Mouse (Mus musculus) G1E (cell line): ENCODE results near the gene Ak1. TPM values are rescaled to one million over a fixed set of nuclear protein-coding genes. Genes with fewer than 3 reads are reported as not detected.

Source experiments
- ATAC-seq: 2 replicates; pipeline ENCODE4 v1.8.0; 2016; ENCODE audit warnings: mild to moderate bottlenecking; ENCODE audit not compliant: insufficient number of reproducible peaks, poor library complexity, low FRiP score, severe bottlenecking; ENCODE audit errors: extremely low read depth
- DNase-seq: peaks from one replicate; pipeline ENCODE4 v3.0.0; 2012; ENCODE audit warnings: low spot score
- H3K27me3 ChIP-seq: 2 replicates; pipeline ENCODE4 v1.6.1; 2012; ENCODE audit warnings: mild to moderate bottlenecking, low read length, inconsistent platforms; ENCODE audit not compliant: insufficient read depth
- H3K36me3 ChIP-seq: replicated peaks from 2 replicates; pipeline ENCODE3; 2012; ENCODE audit warnings: mild to moderate bottlenecking, inconsistent platforms
- H3K4me1 ChIP-seq: 2 replicates; pipeline ENCODE4 v1.6.1; 2012; ENCODE audit warnings: low read depth, low read length, inconsistent platforms, mixed read lengths; ENCODE audit not compliant: insufficient read depth
- H3K4me3 ChIP-seq: 2 replicates; pipeline ENCODE4 v1.5.1; 2012; ENCODE audit warnings: low read depth, mild to moderate bottlenecking, inconsistent platforms, low read length, moderate library complexity, mixed read lengths
- H3K9me3 ChIP-seq: replicated peaks from 2 replicates; pipeline ENCODE4 v1.6.1; 2012; ENCODE audit warnings: inconsistent platforms
- CTCF ChIP-seq: IDR thresholded peaks from 2 replicates; pipeline ENCODE4 v1.5.1; 2012; ENCODE audit warnings: low read depth, low read length, inconsistent platforms, mixed read lengths
- GATA1 ChIP-seq: IDR thresholded peaks from 2 replicates; pipeline ENCODE4 v1.6.1; 2012; ENCODE audit warnings: borderline replicate concordance, low read length, inconsistent platforms, mixed read lengths
- GATA2 ChIP-seq: IDR thresholded peaks from 2 replicates; pipeline ENCODE4 v1.6.1; 2012; ENCODE audit warnings: low read depth, low read length, inconsistent platforms, borderline replicate concordance
- POLR2AphosphoS5 ChIP-seq: IDR thresholded peaks from 2 replicates; pipeline ENCODE4 v1.6.1; 2012; ENCODE audit warnings: low read depth, low read length, inconsistent platforms; ENCODE audit not compliant: insufficient replicate concordance
- TAL1 ChIP-seq: conservative IDR thresholded peaks from 2 replicates; pipeline ENCODE4 v1.6.1; 2012; ENCODE audit warnings: low read depth, low read length, inconsistent platforms, mixed read lengths
- polyA plus RNA-seq: library from polyadenylated mRNA; stranded (reverse); fragments of >175 nt; gene quantifications from 2 replicates; pipeline ENCODE4 v1.2.3, GENCODE M21; 2012
- total RNA-seq, 2 experiments: library from RNA; stranded (forward) in 1 of 2; stranded (reverse) in 1 of 2; fragments of 200-1000 nt in 1 of 2; fragments of >200 nt in 1 of 2; fragmentation: Nextera tagmentation in 1 of 2; gene quantifications; 2 replicates each; pipeline ENCODE4 v1.2.3; 2014 to 2017

The Ak1 gene
- total and polyA plus RNA-seq, 3 experiments, result 0.44 to 0.56 TPM; not detected in 1

DNA sequence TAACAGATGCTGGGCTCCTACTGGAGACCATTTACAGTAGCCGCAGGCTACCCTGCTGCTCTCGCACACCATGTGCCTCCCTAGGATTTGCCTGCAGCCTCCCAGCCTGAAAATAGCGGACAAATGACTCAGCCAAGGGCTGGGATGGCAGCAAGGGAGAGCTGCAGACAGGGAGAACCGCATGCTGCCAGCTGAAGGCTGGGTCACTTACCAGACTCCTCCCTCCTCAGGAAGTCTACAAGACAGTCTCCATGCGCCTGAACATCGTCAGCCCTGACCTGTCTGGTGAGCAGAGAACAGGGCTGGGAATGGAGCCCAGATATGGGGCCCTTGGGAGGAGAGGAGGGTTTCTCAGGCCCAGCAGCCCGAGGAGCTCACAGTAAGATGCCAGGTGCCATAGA lies 58.5 kb downstream of the Ak1 start:
- TF ChIP-seq GATA1 (no peak), GATA2 (no peak), CTCF (no peak), TAL1 (no peak), POLR2AphosphoS5 (no peak)
- DNase-seq (no peak), ATAC-seq (no peak)
- Histone ChIP-seq H3K4me3 (no peak overlapping the region), H3K9me3 (peaks cover 3% of the 10 kb centered on the region; the same call in 1 of the 2 replicates), H3K27me3 (no peaks in the 10 kb centered on the region), H3K4me1 (peaks cover 16% of the 10 kb centered on the region), H3K36me3 (peaks cover 80% of the 10 kb centered on the region)

DNA sequence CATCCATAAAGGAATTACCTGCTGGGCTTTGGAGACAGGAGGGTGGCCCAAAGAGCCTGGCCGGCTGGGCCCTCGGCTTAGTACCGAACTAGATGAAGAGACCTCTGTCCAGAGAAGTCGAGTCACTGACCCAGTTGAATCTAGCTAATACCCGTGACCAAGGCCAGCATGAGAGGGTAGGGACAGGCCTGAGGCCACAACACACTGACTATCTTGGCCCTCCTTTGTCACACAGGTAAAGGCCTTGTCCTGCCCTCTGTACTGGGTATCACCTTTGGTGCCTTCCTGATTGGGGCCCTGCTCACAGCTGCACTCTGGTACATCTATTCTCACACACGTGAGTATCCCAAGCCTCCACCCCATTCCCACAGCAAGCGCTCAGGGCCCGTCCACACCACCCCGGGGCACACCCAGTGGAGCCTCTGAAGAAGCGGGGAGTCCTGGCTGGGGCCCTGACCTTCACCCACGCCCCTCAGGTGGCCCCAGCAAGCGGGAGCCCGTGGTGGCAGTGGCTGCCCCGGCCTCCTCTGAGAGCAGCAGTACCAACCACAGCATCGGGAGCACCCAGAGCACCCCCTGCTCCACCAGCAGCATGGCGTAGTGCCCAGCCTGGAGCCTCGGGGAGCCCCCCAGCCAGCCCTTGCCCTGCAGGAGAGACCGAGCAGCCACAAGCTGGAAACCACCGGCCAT lies 59.5 kb downstream of the Ak1 start:
- H3K4me1 ChIP-seq, result peaks cover 16% of the 10 kb centered on the region
- H3K9me3 ChIP-seq, result peaks cover 3% of the 10 kb centered on the region; the same call in 1 of the 2 replicates
- no peaks in the 10 kb centered on the region for H3K27me3 ChIP-seq
- no peak for TF ChIP-seq GATA1
- TF ChIP-seq CTCF, result no peak
- no peak for TF ChIP-seq POLR2AphosphoS5
- TF ChIP-seq TAL1, result no peak
- no peak for TF ChIP-seq GATA2
- ATAC-seq, result no peak
- no peak overlapping the region for H3K4me3 ChIP-seq
- H3K36me3 ChIP-seq, result peaks cover 86% of the 10 kb centered on the region
- DNase-seq, result no peak

DNA sequence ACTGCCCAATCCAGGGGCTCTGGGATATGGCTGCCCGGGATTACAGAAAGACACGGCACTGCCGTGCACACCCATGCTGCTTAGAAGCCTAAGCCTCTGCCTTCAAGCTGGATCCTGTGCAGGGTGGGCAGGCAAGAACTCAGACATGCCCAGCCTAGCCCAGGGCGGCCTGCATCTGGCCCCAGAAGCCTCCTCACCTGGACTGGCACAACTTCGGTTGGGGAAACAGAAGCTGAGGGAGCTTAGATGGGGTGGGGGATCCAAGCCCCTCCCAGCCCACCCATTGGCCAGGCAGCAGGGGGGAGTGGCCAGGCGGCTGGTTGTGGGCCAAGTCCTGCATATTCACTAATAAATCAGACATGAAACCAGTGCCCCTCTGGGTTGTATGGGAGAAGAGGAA lies 60.2 kb downstream of the Ak1 start:
- TF ChIP-seq GATA1, result no peak
- no peak for TF ChIP-seq GATA2
- no peak for TF ChIP-seq POLR2AphosphoS5
- no peak for TF ChIP-seq CTCF
- TF ChIP-seq TAL1, result no peak
- no peak for DNase-seq
- peaks cover 93% of the 10 kb centered on the region for H3K36me3 ChIP-seq
- H3K4me3 ChIP-seq, result no peak overlapping the region
- H3K27me3 ChIP-seq, result no peaks in the 10 kb centered on the region
- peaks cover 2% of the 10 kb centered on the region; the same call in 1 of the 2 replicates for H3K9me3 ChIP-seq
- peaks cover 16% of the 10 kb centered on the region for H3K4me1 ChIP-seq
- no peak for ATAC-seq

- Histone ChIP-seq H3K4me3 (no peak overlapping the region), H3K9me3 (no peaks in the 10 kb centered on the region), H3K36me3 (peaks cover 97% of the 10 kb centered on the region), H3K27me3 (no peaks in the 10 kb centered on the region), H3K4me1 (peaks cover 16% of the 10 kb centered on the region)
- ATAC-seq (no peak), DNase-seq (no peak)
- TF ChIP-seq CTCF, result no peak
- no peak for TF ChIP-seq POLR2AphosphoS5
- no peak for TF ChIP-seq GATA1
- no peak for TF ChIP-seq TAL1
- TF ChIP-seq GATA2, result no peak
Measured at GRCm38 (mm10) chr2:32682721-32683417, 61.3 kb downstream of the Ak1 start.

- ATAC-seq (no peak), DNase-seq (no peak)
- no peak for TF ChIP-seq POLR2AphosphoS5
- no peak for TF ChIP-seq TAL1
- H3K27me3 ChIP-seq, result no peaks in the 10 kb centered on the region
- H3K9me3 ChIP-seq, result no peaks in the 10 kb centered on the region
- H3K36me3 ChIP-seq, result peaks cover 99% of the 10 kb centered on the region
- peaks cover 16% of the 10 kb centered on the region for H3K4me1 ChIP-seq
- no peak overlapping the region for H3K4me3 ChIP-seq
Measured at GRCm38 (mm10) chr2:32683701-32684100, 62.1 kb downstream of the Ak1 start.

Other genes with a start within 250 kb of the Ak1 start
Only the 20 nearest of the 21 such genes appear.
- gene Lcn2, start 233.5 kb upstream of the Ak1 start, total RNA-seq (2014; fragmentation: Nextera tagmentation), result not detected in 2 replicates
- gene Lcn2, start 233.5 kb upstream of the Ak1 start, total RNA-seq (2017), result not detected in 2 replicates
- gene Lcn2, start 233.5 kb upstream of the Ak1 start, polyA plus RNA-seq, result 0.05 TPM in 1 of 2 replicates, not detected in the other
- gene Ptges2, start 225.9 kb upstream of the Ak1 start, total RNA-seq (2014; fragmentation: Nextera tagmentation), result 13.8 and 21.5 TPM in 2 replicates
- gene Ptges2, start 225.9 kb upstream of the Ak1 start, total RNA-seq (2017), result 11.5 and 12.4 TPM in 2 replicates
- 6.8 and 7.0 TPM in 2 replicates for gene Ptges2, start 225.9 kb upstream of the Ak1 start, polyA plus RNA-seq
- 3.9 and 4.2 TPM in 2 replicates for gene Naif1, start 171.3 kb upstream of the Ak1 start, total RNA-seq (2014; fragmentation: Nextera tagmentation)
- gene Naif1, start 171.3 kb upstream of the Ak1 start, total RNA-seq (2017), result 3.8 and 4.0 TPM in 2 replicates
- 6.9 and 8.1 TPM in 2 replicates for gene Naif1, start 171.3 kb upstream of the Ak1 start, polyA plus RNA-seq
- gene Slc25a25, start 170.3 kb upstream of the Ak1 start, total RNA-seq (2014; fragmentation: Nextera tagmentation), result 5.1 and 25.4 TPM in 2 replicates
- gene Slc25a25, start 170.3 kb upstream of the Ak1 start, total RNA-seq (2017), result 6.8 and 8.0 TPM in 2 replicates
- gene Slc25a25, start 170.3 kb upstream of the Ak1 start, polyA plus RNA-seq, result 6.5 and 6.9 TPM in 2 replicates
- gene Fam102a, start 86.4 kb upstream of the Ak1 start, total RNA-seq (2014; fragmentation: Nextera tagmentation), result 33.6 and 35.0 TPM in 2 replicates
- 28.7 and 30.1 TPM in 2 replicates for gene Fam102a, start 86.4 kb upstream of the Ak1 start, total RNA-seq (2017)
- gene Fam102a, start 86.4 kb upstream of the Ak1 start, polyA plus RNA-seq, result 28.9 and 32.7 TPM in 2 replicates
- 74.6 and 85.4 TPM in 2 replicates for gene Dpm2, start 50.9 kb upstream of the Ak1 start, total RNA-seq (2014; fragmentation: Nextera tagmentation)
- gene Dpm2, start 50.9 kb upstream of the Ak1 start, total RNA-seq (2017), result 59.3 and 64.4 TPM in 2 replicates
- 8.2 and 9.4 TPM in 2 replicates for gene Dpm2, start 50.9 kb upstream of the Ak1 start, polyA plus RNA-seq
- 1.0 TPM in 1 of 2 replicates, not detected in the other for gene Pip5kl1, start 47.0 kb upstream of the Ak1 start, total RNA-seq (2014; fragmentation: Nextera tagmentation)
- 0.71 and 1.0 TPM in 2 replicates for gene Pip5kl1, start 47.0 kb upstream of the Ak1 start, total RNA-seq (2017)
- 0.11 and 0.13 TPM in 2 replicates for gene Pip5kl1, start 47.0 kb upstream of the Ak1 start, polyA plus RNA-seq
- not detected in 2 replicates for gene 9430097D07Rik, start 46.1 kb upstream of the Ak1 start, total RNA-seq (2014; fragmentation: Nextera tagmentation)
- 0.11 TPM in 1 of 2 replicates, not detected in the other for gene 9430097D07Rik, start 46.1 kb upstream of the Ak1 start, total RNA-seq (2017)
- not detected in 2 replicates for gene 9430097D07Rik, start 46.1 kb upstream of the Ak1 start, polyA plus RNA-seq
- gene St6galnac4, start 34.7 kb upstream of the Ak1 start, total RNA-seq (2014; fragmentation: Nextera tagmentation), result 15.4 and 25.2 TPM in 2 replicates
- 6.7 and 8.1 TPM in 2 replicates for gene St6galnac4, start 34.7 kb upstream of the Ak1 start, total RNA-seq (2017)
- gene St6galnac4, start 34.7 kb upstream of the Ak1 start, polyA plus RNA-seq, result 20.8 and 24.4 TPM in 2 replicates
- gene St6galnac6, start 22.0 kb upstream of the Ak1 start, total RNA-seq (2014; fragmentation: Nextera tagmentation), result 18.3 and 20.2 TPM in 2 replicates
- gene St6galnac6, start 22.0 kb upstream of the Ak1 start, total RNA-seq (2017), result 16.8 and 19.8 TPM in 2 replicates
- 36.6 and 39.2 TPM in 2 replicates for gene St6galnac6, start 22.0 kb upstream of the Ak1 start, polyA plus RNA-seq
- gene Eng, start 24.8 kb downstream of the Ak1 start, total RNA-seq (2014; fragmentation: Nextera tagmentation), result 4.4 and 6.4 TPM in 2 replicates
- gene Eng, start 24.8 kb downstream of the Ak1 start, total RNA-seq (2017), result 0.76 and 0.93 TPM in 2 replicates
- 5.3 and 6.3 TPM in 2 replicates for gene Eng, start 24.8 kb downstream of the Ak1 start, polyA plus RNA-seq
- 14.7 and 22.9 TPM in 2 replicates for gene Fpgs, start 82.4 kb downstream of the Ak1 start, total RNA-seq (2014; fragmentation: Nextera tagmentation)
- 12.8 and 13.6 TPM in 2 replicates for gene Fpgs, start 82.4 kb downstream of the Ak1 start, total RNA-seq (2017)
- gene Fpgs, start 82.4 kb downstream of the Ak1 start, polyA plus RNA-seq, result 81.4 and 145 TPM in 2 replicates
- gene Cdk9, start 91.3 kb downstream of the Ak1 start, total RNA-seq (2014; fragmentation: Nextera tagmentation), result 68.7 and 71.2 TPM in 2 replicates
- gene Cdk9, start 91.3 kb downstream of the Ak1 start, total RNA-seq (2017), result 31.7 and 32.5 TPM in 2 replicates
- 105 and 129 TPM in 2 replicates for gene Cdk9, start 91.3 kb downstream of the Ak1 start, polyA plus RNA-seq
- gene Sh2d3c, start 99.3 kb downstream of the Ak1 start, total RNA-seq (2014; fragmentation: Nextera tagmentation), result not detected in 2 replicates
- 0.06 and 0.98 TPM in 2 replicates for gene Sh2d3c, start 99.3 kb downstream of the Ak1 start, total RNA-seq (2017)
- gene Sh2d3c, start 99.3 kb downstream of the Ak1 start, polyA plus RNA-seq, result 0.35 and 0.39 TPM in 2 replicates
- gene 6330409D20Rik, start 119.3 kb downstream of the Ak1 start, total RNA-seq (2014; fragmentation: Nextera tagmentation), result not detected in 2 replicates
- 0.17 TPM in 1 of 2 replicates, not detected in the other for gene 6330409D20Rik, start 119.3 kb downstream of the Ak1 start, total RNA-seq (2017)
- not detected in 2 replicates for gene 6330409D20Rik, start 119.3 kb downstream of the Ak1 start, polyA plus RNA-seq
- gene Tor2a, start 135.5 kb downstream of the Ak1 start, total RNA-seq (2014; fragmentation: Nextera tagmentation), result 9.0 and 9.7 TPM in 2 replicates
- gene Tor2a, start 135.5 kb downstream of the Ak1 start, total RNA-seq (2017), result 14.0 and 17.7 TPM in 2 replicates
- gene Tor2a, start 135.5 kb downstream of the Ak1 start, polyA plus RNA-seq, result 28.2 and 30.1 TPM in 2 replicates
- gene Ttc16, start 153.9 kb downstream of the Ak1 start, total RNA-seq (2014; fragmentation: Nextera tagmentation), result 0.53 TPM in 1 of 2 replicates, not detected in the other
- 0.17 and 0.38 TPM in 2 replicates for gene Ttc16, start 153.9 kb downstream of the Ak1 start, total RNA-seq (2017)
- 0.02 and 0.15 TPM in 2 replicates for gene Ttc16, start 153.9 kb downstream of the Ak1 start, polyA plus RNA-seq
- gene Ptrh1, start 154.0 kb downstream of the Ak1 start, total RNA-seq (2014; fragmentation: Nextera tagmentation), result 3.4 and 4.0 TPM in 2 replicates
- gene Ptrh1, start 154.0 kb downstream of the Ak1 start, total RNA-seq (2017), result 4.8 and 5.0 TPM in 2 replicates
- gene Ptrh1, start 154.0 kb downstream of the Ak1 start, polyA plus RNA-seq, result 4.3 and 5.3 TPM in 2 replicates
- gene Cfap157, start 162.7 kb downstream of the Ak1 start, total RNA-seq (2014; fragmentation: Nextera tagmentation), result not detected in 2 replicates
- gene Cfap157, start 162.7 kb downstream of the Ak1 start, total RNA-seq (2017), result 0.11 and 1.6 TPM in 2 replicates
- not detected in 2 replicates for gene Cfap157, start 162.7 kb downstream of the Ak1 start, polyA plus RNA-seq
- gene Stxbp1, start 225.5 kb downstream of the Ak1 start, total RNA-seq (2014; fragmentation: Nextera tagmentation), result 13.7 TPM in 2 replicates
- 2.9 and 3.3 TPM in 2 replicates for gene Stxbp1, start 225.5 kb downstream of the Ak1 start, total RNA-seq (2017)
- 4.7 and 6.1 TPM in 2 replicates for gene Stxbp1, start 225.5 kb downstream of the Ak1 start, polyA plus RNA-seq